Mouse (Mus musculus) ES-E14 (cell line): ENCODE measurements around the gene Gch1.

Source experiments
- CHD2 ChIP-seq: IDR thresholded peaks from 2 replicates; pipeline ENCODE4 v1.6.1; 2014; ENCODE audit warnings: mild to moderate bottlenecking, low read depth, low read length, inconsistent platforms
- HCFC1 ChIP-seq: IDR thresholded peaks from 2 replicates; pipeline ENCODE4 v1.6.1; 2012; ENCODE audit warnings: low read length, inconsistent platforms, borderline replicate concordance; ENCODE audit not compliant: insufficient read depth
- ZC3H11A ChIP-seq: IDR thresholded peaks from 2 replicates; pipeline ENCODE4 v1.6.1; 2012; ENCODE audit warnings: low read depth, mild to moderate bottlenecking, inconsistent platforms, low read length, borderline replicate concordance
- ZNF384 ChIP-seq: IDR thresholded peaks from 2 replicates; pipeline ENCODE4 v1.6.1; 2012; ENCODE audit warnings: low read depth, low read length, inconsistent platforms

GRCm38 (mm10) chr14:47187666-47188360, 1.4 kb downstream of the Gch1 start:
- TF ChIP-seq ZC3H11A (no peak), CHD2 (no peak), ZNF384 (no peak), HCFC1 (no peak)
